Mouse (Mus musculus) forebrain, embryonic 15.5 days (tissue): ENCODE data around the gene Cdkl3. TPM values are rescaled to one million over a fixed set of nuclear protein-coding genes. Genes with fewer than 3 reads are reported as not detected.

Experiments
- ATAC-seq: fragments of 200-750 bp; cut with Nextera tagmentation; replicated peaks from 2 replicates; pipeline ENCODE4 v1.8.0; 2017; ENCODE audit warnings: mild to moderate bottlenecking, moderate TSS enrichment, moderate library complexity
- H3K27ac ChIP-seq: fragments of 300-500 bp; sonication (generic); replicated peaks from 2 replicates; pipeline ENCODE4 v1.5.1; 2015; ENCODE audit warnings: mild to moderate bottlenecking, inconsistent platforms
- H3K27me3 ChIP-seq: fragments of 300-500 bp; sonication (generic); 2 replicates; pipeline ENCODE4 v1.6.1; 2015; ENCODE audit warnings: inconsistent platforms
- H3K36me3 ChIP-seq: fragments of 300-500 bp; sonication (generic); 2 replicates; pipeline ENCODE4 v1.6.1; 2015; ENCODE audit warnings: mild to moderate bottlenecking, inconsistent platforms
- H3K4me1 ChIP-seq: fragments of 300-500 bp; sonication (generic); 2 replicates; pipeline ENCODE4 v1.6.1; 2015; ENCODE audit warnings: inconsistent platforms
- H3K4me2 ChIP-seq: fragments of 300-500 bp; sonication (generic); replicated peaks from 2 replicates; pipeline ENCODE4 v1.6.1; 2015; ENCODE audit warnings: mild to moderate bottlenecking, inconsistent platforms
- H3K4me3 ChIP-seq: fragments of 300-500 bp; sonication (generic); 2 replicates; pipeline ENCODE4 v1.5.1; 2015; ENCODE audit warnings: mild to moderate bottlenecking, inconsistent platforms
- H3K9ac ChIP-seq: fragments of 300-500 bp; sonication (generic); replicated peaks from 2 replicates; pipeline ENCODE4 v1.6.1; 2015; ENCODE audit warnings: mild to moderate bottlenecking, inconsistent platforms
- H3K9me3 ChIP-seq: fragments of 300-500 bp; sonication (generic); 2 replicates; pipeline ENCODE4 v1.6.1; 2016; ENCODE audit warnings: inconsistent platforms
- WGBS: fragments of 180-500 bp; shearing (Covaris S2); methylation state at CpG from one replicate; pipeline ENCODE4 v1.1.7; 2015; ENCODE audit warnings: mixed read lengths; 5-methylcytosine and 5-hydroxymethylcytosine counted together
- polyA plus RNA-seq: library from polyadenylated mRNA; unstranded; fragments of >200 nt; fragmentation: Nextera tagmentation; extraction: Ambion mirVana; gene quantifications from 2 replicates; pipeline ENCODE4 v1.2.1, GENCODE M21; 2015

Cdkl3 gene
- polyA plus RNA-seq, 1 experiment from 2014 or later = 23.9 TPM

DNA sequence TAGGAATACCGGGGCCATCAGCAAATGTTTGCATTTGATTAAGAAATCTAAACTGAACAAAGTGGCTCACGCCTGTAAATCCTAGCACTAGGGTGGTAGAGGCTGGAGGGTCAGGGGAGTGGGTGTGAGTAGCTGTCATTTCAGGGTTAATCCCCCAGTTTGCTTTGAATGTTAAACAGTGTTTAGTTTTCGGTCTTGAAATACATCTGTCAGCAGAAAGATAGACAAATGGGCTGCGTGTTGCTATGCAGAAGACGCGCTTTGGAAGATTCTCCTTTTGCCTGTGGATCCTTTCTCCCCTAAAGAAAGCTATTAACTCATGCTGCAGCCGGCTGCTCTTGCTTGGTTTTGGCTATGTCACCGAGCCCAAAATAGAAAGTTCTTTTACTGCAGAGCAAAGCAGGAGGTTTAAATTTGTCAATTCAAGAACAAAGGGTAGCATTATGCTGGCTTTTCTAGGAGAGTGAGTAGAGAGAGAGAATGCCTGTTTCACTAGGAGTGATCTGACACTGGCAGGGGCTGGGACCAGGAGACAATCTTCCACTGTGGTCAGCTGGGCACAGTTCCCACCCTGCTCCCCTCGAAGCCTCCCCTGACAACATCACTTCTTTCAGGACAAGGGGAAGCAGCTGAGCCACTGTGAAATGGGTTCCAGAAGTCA lies 82.3 kb downstream of the Cdkl3 start:
- 0 out of 2 replicates have a peak overlapping the region, but pooled peaks have one; percentile 13 for H3K4me3 ChIP-seq
- peak overlapping the region; percentile 94 for H3K27ac ChIP-seq
- H3K27me3 ChIP-seq = no peaks in the 10 kb centered on the region
- peak; percentile 62 for ATAC-seq
- H3K36me3 ChIP-seq = no peaks in the 10 kb centered on the region
- H3K4me2 ChIP-seq = peak overlapping the region; percentile 27
- H3K9ac ChIP-seq = 0 out of 2 replicates have a peak overlapping the region, but pooled peaks have one; percentile 13
- 14% methylated on average over 9 of the region's 9 CpGs for WGBS
- peaks cover 17% of the 10 kb centered on the region for H3K4me1 ChIP-seq
- H3K9me3 ChIP-seq = no peaks in the 10 kb centered on the region

DNA sequence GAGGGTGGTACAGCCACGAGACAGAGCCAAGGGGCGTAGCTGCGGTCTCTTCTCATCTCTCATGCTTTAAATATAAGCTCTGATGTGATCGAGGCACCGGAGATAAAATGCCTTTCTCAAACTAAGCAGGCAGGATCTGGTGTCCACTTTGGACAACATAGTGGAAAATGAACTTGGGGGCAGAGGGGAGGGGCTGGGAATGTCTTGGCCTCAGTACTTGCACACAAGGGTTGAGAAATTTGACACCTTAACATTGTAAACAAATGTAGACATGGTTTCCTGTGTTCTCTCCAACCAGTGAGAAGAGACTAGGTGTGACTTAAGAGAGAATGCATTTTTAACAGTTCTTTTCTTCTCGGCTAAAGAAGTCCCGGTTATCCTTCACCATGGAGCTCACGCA lies 85.3 kb downstream of the Cdkl3 start:
- Histone ChIP-seq H3K27me3 (no peaks in the 10 kb centered on the region), H3K36me3 (no peaks in the 10 kb centered on the region), H3K4me2 (no peak overlapping the region), H3K4me1 (peaks cover 17% of the 10 kb centered on the region), H3K27ac (no peak overlapping the region), H3K4me3 (no peak overlapping the region), H3K9ac (no peak overlapping the region), H3K9me3 (no peaks in the 10 kb centered on the region)
- WGBS = 81% methylated on average over 8 of the region's 8 CpGs
- no peak for ATAC-seq

DNA sequence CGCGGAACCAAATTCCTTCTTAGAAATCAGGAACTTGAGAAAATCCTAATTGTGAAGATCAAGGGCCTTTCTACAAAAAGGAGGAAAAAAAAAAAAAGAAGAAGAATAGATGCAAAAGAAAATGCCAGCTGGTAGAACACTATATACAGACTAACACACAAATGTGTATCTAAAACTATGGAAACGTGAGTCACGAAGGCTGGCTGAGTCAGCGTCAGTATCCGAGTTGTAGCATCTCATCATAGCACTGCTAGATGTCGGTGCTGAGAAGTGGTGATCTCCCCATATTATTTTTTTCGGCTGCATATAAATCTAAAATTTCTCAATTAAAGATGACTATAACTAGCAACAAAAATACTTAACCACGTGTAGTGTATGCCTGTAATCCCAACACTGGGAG lies 87.2 kb downstream of the Cdkl3 start:
- Histone ChIP-seq H3K27ac (no peak overlapping the region), H3K9ac (no peak overlapping the region), H3K4me1 (peaks cover 10% of the 10 kb centered on the region), H3K9me3 (no peaks in the 10 kb centered on the region), H3K36me3 (no peaks in the 10 kb centered on the region), H3K27me3 (no peaks in the 10 kb centered on the region), H3K4me2 (no peak overlapping the region), H3K4me3 (no peak overlapping the region)
- ATAC-seq = no peak
- 88% methylated on average over 9 of the region's 9 CpGs for WGBS

DNA sequence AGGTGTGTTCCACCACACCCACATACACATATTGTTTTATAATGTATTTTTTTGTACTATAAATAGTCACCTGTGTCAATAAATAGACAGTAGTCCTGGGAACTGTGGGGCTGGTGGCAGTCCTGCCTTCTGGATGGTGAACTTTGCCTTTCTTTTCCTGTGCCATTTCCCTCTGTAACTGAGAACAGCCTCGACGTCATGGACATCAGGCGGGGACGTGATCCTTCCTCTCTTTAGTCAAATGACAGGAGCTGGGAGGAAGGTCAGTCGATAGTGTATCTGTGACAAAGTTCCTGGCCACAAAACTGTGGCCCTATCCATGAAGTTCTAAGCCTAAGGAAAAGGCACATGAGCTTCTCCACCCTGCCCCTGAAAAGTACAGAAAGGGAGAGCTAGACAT lies 90.5 kb downstream of the Cdkl3 start:
- no peak overlapping the region for H3K4me3 ChIP-seq
- WGBS = 64% methylated on average over 5 of the region's 5 CpGs
- H3K9me3 ChIP-seq = no peaks in the 10 kb centered on the region
- no peak overlapping the region for H3K27ac ChIP-seq
- H3K27me3 ChIP-seq = no peaks in the 10 kb centered on the region
- H3K4me2 ChIP-seq = no peak overlapping the region
- peaks cover 6% of the 10 kb centered on the region for H3K4me1 ChIP-seq
- H3K36me3 ChIP-seq = no peaks in the 10 kb centered on the region
- H3K9ac ChIP-seq = no peak overlapping the region
- ATAC-seq = no peak

DNA sequence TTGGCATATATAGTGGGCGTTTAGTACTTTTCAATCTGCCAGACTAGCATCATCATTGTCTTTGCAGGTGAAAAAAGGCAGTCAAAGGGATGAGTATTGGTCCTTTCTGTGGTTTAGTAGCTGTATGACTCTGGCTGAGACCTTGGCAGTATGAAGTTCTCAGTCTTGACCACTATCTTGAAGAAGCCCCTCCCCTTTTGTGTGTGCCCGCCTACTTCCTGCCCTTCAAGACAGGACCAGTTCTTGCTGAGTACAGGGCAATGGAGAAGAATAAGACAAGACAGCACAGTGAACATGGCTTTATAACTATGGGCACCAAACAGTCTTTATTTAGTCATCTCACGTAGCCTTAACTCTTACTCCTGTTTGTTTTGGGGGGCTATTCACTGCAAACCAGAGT lies 93.0 kb downstream of the Cdkl3 start:
- H3K27ac ChIP-seq = no peak overlapping the region
- peaks cover 30% of the 10 kb centered on the region for H3K4me1 ChIP-seq
- H3K36me3 ChIP-seq = no peaks in the 10 kb centered on the region
- no peak overlapping the region for H3K9ac ChIP-seq
- H3K4me2 ChIP-seq = no peak overlapping the region
- no peaks in the 10 kb centered on the region for H3K9me3 ChIP-seq
- no peak for ATAC-seq
- 81% methylated on average over 3 of the region's 3 CpGs for WGBS
- no peaks in the 10 kb centered on the region for H3K27me3 ChIP-seq
- no peak overlapping the region for H3K4me3 ChIP-seq

DNA sequence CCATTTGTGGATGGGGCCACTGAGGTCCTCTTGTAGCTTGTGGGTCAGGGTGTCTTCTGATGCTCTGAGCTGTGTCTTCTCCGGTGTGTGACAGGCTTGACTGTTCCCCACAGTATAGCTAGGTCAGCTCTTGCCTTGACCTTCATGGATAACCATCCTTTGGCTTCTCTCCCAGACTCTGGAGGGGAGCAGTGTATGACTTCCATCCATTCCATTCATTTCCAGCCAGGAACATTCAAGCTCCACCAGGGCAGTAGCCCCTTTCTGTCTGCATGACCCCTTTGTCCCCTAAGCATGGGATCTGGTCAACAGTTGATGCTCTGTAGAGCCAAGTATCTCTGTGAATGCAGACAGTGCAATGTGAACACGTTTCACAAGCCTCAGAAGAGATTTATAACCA lies 93.6 kb downstream of the Cdkl3 start:
- no peak overlapping the region for H3K4me3 ChIP-seq

DNA sequence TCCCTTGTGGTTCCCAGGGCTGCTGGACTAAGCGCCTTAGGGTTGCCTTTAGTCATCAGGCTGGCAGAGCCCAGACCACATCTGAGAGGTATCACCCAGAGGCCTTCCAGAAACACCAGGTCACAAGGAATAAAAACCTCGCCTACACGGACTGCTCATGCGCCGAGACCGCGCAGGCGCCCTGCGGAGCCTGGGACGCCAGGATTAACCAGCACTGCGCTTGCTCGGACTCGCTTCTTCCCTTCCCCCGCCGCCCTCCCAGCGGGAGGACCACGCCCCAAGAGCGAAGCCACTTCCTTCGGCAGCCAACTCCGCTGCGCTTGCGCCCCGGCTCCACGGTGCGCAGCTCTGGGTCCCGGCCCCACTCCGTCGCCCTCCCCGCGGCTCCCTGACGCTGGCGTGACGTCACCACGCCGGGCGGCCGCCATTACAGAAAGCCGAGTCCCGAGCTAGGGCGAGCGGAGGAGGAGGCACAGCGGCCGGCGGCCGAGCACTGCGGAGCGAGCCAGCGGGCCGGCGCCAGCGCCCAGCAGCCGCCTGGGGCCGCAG lies 94.5 kb downstream of the Cdkl3 start, which contains the start of gene Ppp2ca:
Gene Ppp2ca (plus strand): TSS at position 284 of the 549 bp plus-strand sequence.
- Histone ChIP-seq H3K9ac (peak within 1 kb of the TSS; percentile 91), H3K27ac (peak within 1 kb of the TSS; percentile 98), H3K4me3 (peak within 1 kb of the TSS; percentile 82), H3K4me2 (peak within 1 kb of the TSS; percentile 78), H3K9me3 (no peaks in the 10 kb centered on the region), H3K4me1 (peaks cover 31% of the 10 kb centered on the region), H3K36me3 (no peaks in the 10 kb centered on the region), H3K27me3 (no peaks in the 10 kb centered on the region)
- ATAC-seq = peak; percentile 98
- under 1% methylated on average over 46 of the region's 53 CpGs for WGBS

More for the DNA sequence above, 93.6 kb downstream of the Cdkl3 start:
- H3K27ac ChIP-seq = 0 out of 2 replicates have a peak overlapping the region, but pooled peaks have one; percentile 98
- H3K9me3 ChIP-seq = no peaks in the 10 kb centered on the region
- ATAC-seq = no peak
- 78% methylated on average over 2 of the region's 2 CpGs for WGBS
- no peak overlapping the region for H3K9ac ChIP-seq
- no peaks in the 10 kb centered on the region for H3K27me3 ChIP-seq
- peaks cover 31% of the 10 kb centered on the region for H3K4me1 ChIP-seq
- no peaks in the 10 kb centered on the region for H3K36me3 ChIP-seq
- H3K4me2 ChIP-seq = peak overlapping the region; percentile 69

DNA sequence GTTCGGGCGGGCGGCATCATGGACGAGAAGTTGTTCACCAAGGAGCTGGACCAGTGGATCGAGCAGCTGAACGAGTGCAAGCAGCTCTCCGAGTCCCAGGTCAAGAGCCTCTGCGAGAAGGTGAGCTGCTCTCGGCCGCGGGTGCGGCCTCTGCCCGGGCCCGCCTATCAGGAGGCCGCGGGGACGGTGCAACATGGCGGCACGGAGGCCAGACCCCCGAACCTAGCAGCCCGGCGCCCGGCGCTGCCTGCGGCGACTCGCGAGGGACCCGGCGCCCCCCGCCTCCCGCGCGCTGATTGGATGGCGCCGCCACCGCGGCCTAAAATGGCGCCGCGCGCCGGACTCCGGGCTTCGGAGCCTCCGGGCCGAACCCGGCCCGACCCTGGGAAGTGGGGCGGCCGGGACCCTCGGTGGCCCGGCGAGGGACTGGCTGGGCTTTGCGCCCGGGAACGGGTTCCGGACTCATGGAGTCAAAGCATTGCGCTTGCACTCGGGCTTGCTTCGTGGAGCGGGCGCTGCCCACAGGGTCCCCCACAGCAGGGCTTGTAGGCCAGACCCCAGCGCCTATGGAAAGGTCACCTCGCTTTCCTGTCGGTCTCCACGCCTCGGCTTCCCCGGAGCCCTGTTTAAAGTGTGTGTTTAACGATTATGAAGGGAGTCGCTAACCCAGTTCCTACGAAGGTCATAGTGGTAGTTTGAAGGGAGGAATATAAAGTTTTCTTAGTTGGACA lies 95.2 kb downstream of the Cdkl3 start:
- WGBS = under 1% methylated on average over 69 of the region's 72 CpGs
- H3K4me2 ChIP-seq = peak overlapping the region; percentile 78
- H3K36me3 ChIP-seq = no peaks in the 10 kb centered on the region
- peak; percentile 83 for ATAC-seq
- no peaks in the 10 kb centered on the region for H3K9me3 ChIP-seq
- H3K9ac ChIP-seq = peak overlapping the region; percentile 91
- no peaks in the 10 kb centered on the region for H3K27me3 ChIP-seq
- peaks cover 32% of the 10 kb centered on the region for H3K4me1 ChIP-seq
- peak overlapping the region; percentile 98 for H3K27ac ChIP-seq
- peak overlapping the region; percentile 82 for H3K4me3 ChIP-seq

DNA sequence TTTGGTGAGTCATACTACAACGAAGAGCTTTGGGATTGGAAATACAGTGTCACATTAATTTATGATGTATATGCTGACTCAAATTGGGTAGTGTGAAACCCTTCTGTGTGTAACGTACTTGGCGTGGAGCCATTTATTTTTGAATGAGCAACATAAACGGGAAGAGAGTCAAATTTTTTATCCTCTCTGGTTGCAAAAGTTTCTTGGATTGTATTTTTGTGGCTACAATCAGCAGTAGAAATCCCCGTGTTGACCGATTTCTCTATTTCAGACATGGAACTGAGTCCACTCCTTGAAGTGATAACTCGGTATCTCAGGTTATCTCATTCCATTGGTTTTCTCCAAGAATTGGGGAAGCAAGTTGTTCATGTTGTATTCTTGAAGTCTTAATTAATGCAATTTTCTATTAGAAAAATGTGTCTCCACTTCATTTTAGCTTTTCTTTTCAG lies 95.8 kb downstream of the Cdkl3 start:
- H3K9me3 ChIP-seq = no peaks in the 10 kb centered on the region
- no peaks in the 10 kb centered on the region for H3K36me3 ChIP-seq
- peak overlapping the region; percentile 98; the same call in 1 of the 2 replicates for H3K27ac ChIP-seq
- H3K9ac ChIP-seq = peak overlapping the region; percentile 91
- peak overlapping the region; percentile 82 for H3K4me3 ChIP-seq
- H3K4me1 ChIP-seq = peaks cover 34% of the 10 kb centered on the region
- no peak for ATAC-seq
- H3K27me3 ChIP-seq = no peaks in the 10 kb centered on the region
- 5% methylated on average over 7 of the region's 7 CpGs for WGBS
- peak overlapping the region; percentile 78 for H3K4me2 ChIP-seq

DNA sequence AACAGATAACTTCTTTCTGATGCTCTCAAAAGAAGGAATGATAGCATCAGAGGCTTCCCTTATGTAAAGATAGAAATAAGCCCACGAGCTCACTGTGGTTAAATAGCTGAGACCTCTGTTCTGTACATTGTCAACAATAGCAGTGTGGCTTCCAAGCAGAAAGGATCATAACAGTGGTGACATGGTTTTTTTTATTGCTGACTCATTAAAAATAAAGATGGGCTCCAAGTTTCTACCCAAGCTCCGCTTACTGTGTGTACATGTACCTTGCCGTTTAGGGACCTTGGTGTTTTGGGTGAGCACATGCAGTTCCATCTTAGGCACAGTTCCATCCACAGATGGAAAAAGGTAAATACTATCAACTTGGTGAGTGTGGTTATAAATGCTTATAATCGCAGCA lies 99.0 kb downstream of the Cdkl3 start:
- WGBS = 83% methylated on average over 4 of the region's 4 CpGs
- H3K4me3 ChIP-seq = no peak overlapping the region
- H3K4me2 ChIP-seq = no peak overlapping the region
- no peaks in the 10 kb centered on the region for H3K36me3 ChIP-seq
- no peak overlapping the region for H3K9ac ChIP-seq
- no peak for ATAC-seq
- no peaks in the 10 kb centered on the region for H3K9me3 ChIP-seq
- no peak overlapping the region for H3K27ac ChIP-seq
- H3K27me3 ChIP-seq = no peaks in the 10 kb centered on the region
- peaks cover 37% of the 10 kb centered on the region for H3K4me1 ChIP-seq

DNA sequence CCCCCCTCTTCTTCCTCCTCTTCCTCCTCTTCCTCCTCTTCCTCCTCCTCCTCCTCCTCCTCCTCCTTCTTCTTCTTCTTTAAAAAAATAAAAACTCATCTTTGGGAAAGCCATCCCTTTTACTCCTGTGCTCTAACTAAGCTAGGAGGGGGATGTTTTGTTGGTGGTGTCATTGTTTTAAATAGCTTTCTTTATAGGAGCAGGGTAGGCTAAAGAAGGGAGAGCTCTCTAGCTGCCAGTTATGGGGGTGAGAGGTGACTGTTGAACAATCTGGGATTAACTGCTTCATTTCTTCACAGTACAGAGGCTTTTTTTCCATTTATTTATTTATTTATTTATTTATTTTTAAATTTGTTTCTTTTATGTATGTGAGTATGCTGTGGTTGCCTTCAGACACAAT lies 101.5 kb downstream of the Cdkl3 start:
- H3K4me3 ChIP-seq = no peak overlapping the region
- H3K4me2 ChIP-seq = no peak overlapping the region
- H3K36me3 ChIP-seq = no peaks in the 10 kb centered on the region
- peaks cover 26% of the 10 kb centered on the region for H3K4me1 ChIP-seq
- H3K9ac ChIP-seq = no peak overlapping the region
- ATAC-seq = no peak
- H3K27ac ChIP-seq = no peak overlapping the region
- no peaks in the 10 kb centered on the region for H3K9me3 ChIP-seq
- no peaks in the 10 kb centered on the region for H3K27me3 ChIP-seq

DNA sequence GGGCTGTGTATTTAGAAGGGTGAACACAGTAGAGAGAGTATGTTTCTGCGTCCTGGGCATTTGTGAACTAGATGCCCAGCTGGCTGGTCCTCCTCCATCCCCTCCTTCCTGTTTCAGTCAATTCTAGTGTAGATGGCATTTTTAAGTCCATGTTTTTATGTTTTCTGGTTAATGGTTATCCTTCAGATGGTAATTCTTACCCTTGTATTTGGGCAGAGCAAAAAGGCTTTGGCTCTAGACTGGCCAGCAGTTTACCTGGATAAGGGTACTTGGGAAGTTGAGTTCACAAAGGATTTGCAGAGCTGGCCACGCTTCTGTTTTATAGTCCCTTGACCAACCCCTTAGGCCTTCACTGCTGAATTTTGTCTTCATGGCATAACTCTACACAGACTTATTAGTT lies 102.0 kb downstream of the Cdkl3 start:
- no peak for ATAC-seq
- WGBS = 96% methylated on average over 2 of the region's 2 CpGs
- H3K9ac ChIP-seq = no peak overlapping the region
- H3K4me2 ChIP-seq = no peak overlapping the region
- H3K36me3 ChIP-seq = no peaks in the 10 kb centered on the region
- H3K4me1 ChIP-seq = peaks cover 21% of the 10 kb centered on the region
- no peaks in the 10 kb centered on the region for H3K9me3 ChIP-seq
- no peaks in the 10 kb centered on the region for H3K27me3 ChIP-seq
- H3K4me3 ChIP-seq = no peak overlapping the region
- no peak overlapping the region for H3K27ac ChIP-seq
